30 mouse cellular contexts compared by ENCODE assay signal in genomic region chr3:87443968-87444367, GRCm38 (mm10). TPM values are rescaled to one million over a fixed set of nuclear protein-coding genes. Genes with fewer than 3 reads are reported as not detected.
"Had no signal": no experiment of that assay in that cellular context is flagged by ENCODE, and none has a peak within 500 bp of the region (broad histone marks: within the 10 kb centered on the region; RNA-seq: fewer than 3 reads in every experiment).

No protein-coding gene starts in this region.

- H3K36me3 ChIP-seq: heart, embryonic 13.5 days; heart, embryonic 15.5 days; hindbrain, embryonic 13.5 days; hindbrain, embryonic 15.5 days; intestine, embryonic 15.5 days; limb, embryonic 10.5 days; limb, embryonic 12.5 days had no signal

- ATAC-seq: inflammation-experienced regulatory T-cells, adult 6 months; intestine, embryonic 15.5 days; intestine, postnatal 0 days had no signal

- H3K27me3 ChIP-seq: heart, embryonic 13.5 days; heart, embryonic 15.5 days; hindbrain, embryonic 13.5 days; hindbrain, embryonic 15.5 days; intestine, embryonic 15.5 days; limb, embryonic 12.5 days had no signal

- DNase-seq: gastrocnemius, adult 2 months; gastrocnemius, postnatal 14 days; gastrocnemius, postnatal 36 days; heart, adult 11 months; heart, adult 2 months; heart, postnatal 14 days; heart, postnatal 36 days; kidney, adult 18-20 months; kidney, adult 8-10 months; kidney, postnatal 10 days; kidney, postnatal 25 days; kidney, postnatal 4 days had no signal

- H3K4me2 ChIP-seq: heart, embryonic 11.5 days; heart, embryonic 13.5 days; heart, embryonic 15.5 days; hindbrain, embryonic 13.5 days; hindbrain, embryonic 15.5 days; intestine, embryonic 15.5 days; limb, embryonic 12.5 days had no signal

- H3K4me3 ChIP-seq: gastrocnemius, adult 2 months; heart, adult 2 months; heart, embryonic 13.5 days; heart, embryonic 15.5 days; hindbrain, embryonic 13.5 days; hindbrain, embryonic 15.5 days; intestine, embryonic 15.5 days; layer of hippocampus, adult 2 months; left cerebral cortex, adult 2 months; limb, embryonic 10.5 days; limb, embryonic 12.5 days had no signal

- H3K4me1 ChIP-seq: heart, embryonic 13.5 days; heart, embryonic 15.5 days; hindbrain, embryonic 13.5 days; hindbrain, embryonic 15.5 days; intestine, embryonic 15.5 days; limb, embryonic 10.5 days; limb, embryonic 12.5 days had no signal

- H3K9me3 ChIP-seq: heart, embryonic 13.5 days; heart, embryonic 15.5 days; hindbrain, embryonic 13.5 days; hindbrain, embryonic 15.5 days; intestine, embryonic 15.5 days; limb, embryonic 10.5 days; limb, embryonic 12.5 days had no signal

- H3K9ac ChIP-seq: heart, embryonic 13.5 days; heart, embryonic 15.5 days; hindbrain, embryonic 13.5 days; hindbrain, embryonic 15.5 days; intestine, embryonic 15.5 days; limb, embryonic 12.5 days had no signal

- H3K27ac ChIP-seq: gastrocnemius, adult 2 months; heart, adult 2 months; heart, embryonic 13.5 days; heart, embryonic 15.5 days; hindbrain, embryonic 13.5 days; hindbrain, embryonic 15.5 days; intestine, embryonic 15.5 days; layer of hippocampus, adult 2 months; left cerebral cortex, adult 2 months; limb, embryonic 10.5 days; limb, embryonic 12.5 days had no signal

RNA-seq across cellular contexts. Expression of gene Fcrl5, which starts 8.4 kb away (rescaled TPM):
- polyA plus RNA-seq: frontal cortex, adult 2 months; heart, embryonic 11.5 days; heart, embryonic 13.5 days; heart, embryonic 15.5 days; heart, postnatal 0 days; hindbrain, embryonic 11.5 days; hindbrain, embryonic 13.5 days; hindbrain, embryonic 15.5 days; intestine, embryonic 15.5 days; intestine, postnatal 0 days; kidney, embryonic 14.5 days; kidney, embryonic 16.5 days; limb, embryonic 10.5 days; limb, embryonic 12.5 days; limb, embryonic 14.5 days had no signal
